Mouse (Mus musculus) cortical plate, adult 2 months (tissue): ENCODE measurements at regions not wholly inside any gene's neighbourhood (a gene's known extent, or its start where the extent isn't known, plus 50 kb on each side); places are given as distances from the start of the nearest gene placed in this dataset.

Experiments
- H3K27ac ChIP-seq: fragments of 200-500 bp; 2 replicates; pipeline ENCODE4 v1.5.1; 2012; ENCODE audit warnings: low read length, control low read depth, inconsistent platforms; ENCODE audit not compliant: insufficient read depth
- H3K4me1 ChIP-seq: fragments of 200-500 bp; 2 replicates; pipeline ENCODE4 v1.6.1; 2011; ENCODE audit warnings: low read length; ENCODE audit not compliant: control insufficient read depth, insufficient read depth
- H3K4me3 ChIP-seq: fragments of 200-500 bp; 2 replicates; pipeline ENCODE4 v1.5.1; 2011; ENCODE audit warnings: mild to moderate bottlenecking, low read length, control low read depth; ENCODE audit not compliant: insufficient read depth
- CTCF ChIP-seq: fragments of 200-500 bp; IDR thresholded peaks from 2 replicates; pipeline ENCODE4 v1.5.1; 2011; ENCODE audit warnings: mild to moderate bottlenecking, control low read depth, low read length; ENCODE audit not compliant: insufficient read depth; ENCODE audit errors: extremely low read depth
- POLR2A ChIP-seq: fragments of 200-500 bp; IDR thresholded peaks from 2 replicates; pipeline ENCODE4 v1.6.1; 2011; ENCODE audit warnings: mild to moderate bottlenecking, low read length, control low read depth; ENCODE audit not compliant: insufficient read depth; ENCODE audit errors: extremely low read depth

DNA sequence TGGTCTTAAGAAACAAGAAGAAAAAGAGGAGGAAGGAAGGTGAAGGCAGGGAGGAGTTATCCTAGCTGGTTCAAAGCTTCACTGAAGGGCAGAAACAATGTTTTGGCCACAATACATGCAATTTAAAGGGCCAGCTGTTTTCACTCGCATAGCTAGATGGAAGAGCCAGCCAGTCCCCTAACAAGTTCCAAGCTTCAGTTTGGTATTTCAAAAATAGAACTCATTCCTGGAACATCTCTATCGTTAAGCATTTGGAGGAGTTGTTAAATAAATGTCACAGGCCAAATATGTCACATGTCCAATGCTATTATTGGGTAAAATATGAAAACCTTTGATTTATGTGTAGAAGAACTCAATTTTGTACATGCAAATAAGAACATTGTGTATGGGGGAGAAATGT, 194.8 kb downstream of the Tmsb4x start:
- Histone ChIP-seq H3K4me3 (no peak overlapping the region), H3K4me1 (no peaks in the 10 kb centered on the region), H3K27ac (no peak overlapping the region)
- TF ChIP-seq POLR2A (no peak), CTCF (no peak)

DNA sequence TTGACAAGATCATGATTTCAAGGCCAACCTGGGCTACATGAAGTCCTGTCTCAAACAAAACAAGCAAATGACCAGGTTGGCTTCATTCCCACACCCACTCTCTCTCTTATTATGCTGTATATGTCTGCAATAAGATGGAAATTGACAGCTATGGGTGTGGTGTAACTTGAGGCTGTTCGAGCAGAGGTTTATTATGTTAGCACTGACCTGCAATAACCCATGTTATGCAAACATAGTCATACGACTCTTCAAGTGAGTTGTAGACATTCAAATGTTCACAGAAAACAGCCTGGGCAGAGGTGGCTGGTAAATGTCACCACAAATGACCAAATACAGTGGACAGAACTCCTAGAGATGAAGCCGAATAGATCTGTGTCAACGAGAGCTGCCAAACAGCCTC, 196.2 kb downstream of the Tmsb4x start:
- no peaks in the 10 kb centered on the region for H3K4me1 ChIP-seq
- H3K27ac ChIP-seq: no peak overlapping the region
- H3K4me3 ChIP-seq: no peak overlapping the region
- TF ChIP-seq CTCF (no peak), POLR2A (no peak)

DNA sequence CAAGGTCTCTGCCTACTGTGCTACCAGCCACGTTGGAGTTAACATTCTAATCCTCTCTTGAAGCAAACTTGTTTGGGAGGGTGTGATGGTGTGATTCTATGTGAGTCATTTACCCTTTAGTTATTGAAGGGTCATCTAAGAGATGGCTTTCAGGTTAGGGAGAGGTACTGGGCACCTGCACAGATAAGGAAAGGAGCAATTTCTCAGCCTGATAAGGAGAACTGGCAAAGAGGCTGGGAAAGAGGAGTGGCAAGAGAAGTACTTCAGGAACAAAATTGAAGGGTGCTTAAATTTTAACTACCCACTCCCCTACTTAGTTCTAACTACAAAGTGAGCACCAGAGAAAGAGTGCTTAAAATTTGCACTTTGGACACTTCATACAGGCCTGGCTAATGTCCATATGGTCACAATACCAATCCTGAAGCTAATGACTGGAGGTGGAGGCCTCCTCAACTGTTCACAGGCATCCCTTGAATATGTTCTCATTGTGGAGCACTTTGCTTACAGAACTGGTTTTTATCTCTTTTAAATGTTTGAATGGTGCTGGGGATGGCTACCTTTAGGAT, 197.1 kb downstream of the Tmsb4x start:
- H3K4me3 ChIP-seq: no peak overlapping the region
- no peaks in the 10 kb centered on the region for H3K4me1 ChIP-seq
- H3K27ac ChIP-seq: no peak overlapping the region
- TF ChIP-seq POLR2A (no peak), CTCF (no peak)

DNA sequence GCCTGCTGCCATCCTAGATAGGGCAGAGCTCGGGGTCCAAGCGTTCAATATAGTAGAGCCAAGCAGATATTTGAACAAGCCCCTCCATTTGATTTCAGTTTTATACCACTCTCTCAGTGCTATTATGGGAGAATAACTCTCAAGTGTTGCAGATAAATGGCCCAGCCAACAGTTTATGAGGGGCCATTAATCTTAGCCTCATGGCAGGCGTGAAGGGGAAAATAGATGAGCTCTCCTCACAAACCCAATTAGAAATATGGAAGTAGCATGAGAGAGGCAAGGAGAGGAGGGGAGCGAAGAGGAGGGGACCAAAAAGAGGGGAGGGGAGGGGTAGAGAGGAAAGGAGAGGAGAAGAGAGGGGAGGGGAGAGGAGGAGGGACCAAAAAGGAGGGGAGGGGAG, 213.3 kb downstream of the Tmsb4x start:
- no peak overlapping the region for H3K27ac ChIP-seq
- no peaks in the 10 kb centered on the region for H3K4me1 ChIP-seq
- H3K4me3 ChIP-seq: no peak overlapping the region
- no peak for TF ChIP-seq POLR2A
- no peak for TF ChIP-seq CTCF

DNA sequence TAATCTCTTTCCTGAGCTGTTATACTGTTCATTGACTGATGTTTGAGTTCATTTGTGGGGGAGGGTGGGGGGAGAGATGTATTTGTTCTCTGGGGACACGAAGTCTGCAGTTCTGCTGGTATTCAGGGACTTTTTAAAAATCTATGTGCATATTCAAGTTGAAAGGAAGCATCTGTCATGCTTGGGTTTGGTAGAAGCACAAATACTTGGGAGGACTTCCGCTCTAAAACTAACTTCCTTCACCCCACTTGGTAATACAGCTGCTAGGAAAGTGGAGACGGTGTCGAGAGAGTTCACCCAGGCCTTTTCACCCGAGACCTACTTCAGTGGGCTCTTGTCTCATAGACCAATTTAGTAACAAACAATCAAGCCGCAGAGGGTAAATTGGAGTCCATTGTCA, 228.1 kb downstream of the Tmsb4x start:
- no peak overlapping the region for H3K27ac ChIP-seq
- no peaks in the 10 kb centered on the region for H3K4me1 ChIP-seq
- TF ChIP-seq POLR2A (no peak), CTCF (no peak)
- H3K4me3 ChIP-seq: no peak overlapping the region

DNA sequence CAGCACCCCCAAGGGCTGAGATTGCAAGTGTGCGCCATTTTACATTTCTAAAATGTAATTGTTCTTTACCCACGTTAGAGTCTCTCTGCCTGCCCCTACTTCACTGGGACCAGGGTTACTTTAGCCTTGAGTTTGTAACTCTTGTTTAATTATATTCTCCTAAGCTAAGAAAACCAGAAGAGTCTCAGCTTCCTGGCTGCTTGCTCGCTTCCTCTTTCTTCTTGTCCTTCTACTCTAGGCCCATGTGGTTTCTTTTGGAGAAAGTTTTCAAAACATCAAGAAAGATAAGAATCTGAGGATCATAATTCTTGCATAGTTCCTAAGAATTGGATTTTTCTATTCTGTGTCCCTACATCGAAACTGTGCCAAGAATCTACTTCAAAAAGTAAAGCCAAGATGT, 228.6 kb downstream of the Tmsb4x start:
- Histone ChIP-seq H3K4me1 (no peaks in the 10 kb centered on the region), H3K27ac (no peak overlapping the region), H3K4me3 (no peak overlapping the region)
- no peak for TF ChIP-seq CTCF
- TF ChIP-seq POLR2A: no peak

DNA sequence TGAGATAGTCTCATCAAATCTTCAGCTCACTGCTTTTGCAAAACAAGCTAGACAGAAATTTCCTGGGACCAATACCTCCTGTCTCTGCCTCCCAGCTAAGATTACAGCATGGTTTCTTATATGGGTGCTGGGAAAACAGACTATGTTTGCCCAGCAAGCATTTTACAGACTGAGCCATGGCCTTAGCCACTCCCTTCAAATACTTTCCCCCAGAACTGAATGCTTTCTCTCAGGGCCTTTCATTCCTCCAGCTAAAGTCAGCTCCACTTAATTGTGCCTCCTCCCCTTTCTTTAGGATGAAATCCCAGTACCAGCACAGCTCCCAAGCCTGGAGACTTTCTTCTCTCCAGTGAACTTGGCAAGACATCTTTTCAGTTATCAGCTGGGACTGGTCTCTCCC, 232.1 kb downstream of the Tmsb4x start:
- no peak overlapping the region for H3K27ac ChIP-seq
- H3K4me3 ChIP-seq: no peak overlapping the region
- TF ChIP-seq CTCF (no peak), POLR2A (no peak)
- H3K4me1 ChIP-seq: no peaks in the 10 kb centered on the region

DNA sequence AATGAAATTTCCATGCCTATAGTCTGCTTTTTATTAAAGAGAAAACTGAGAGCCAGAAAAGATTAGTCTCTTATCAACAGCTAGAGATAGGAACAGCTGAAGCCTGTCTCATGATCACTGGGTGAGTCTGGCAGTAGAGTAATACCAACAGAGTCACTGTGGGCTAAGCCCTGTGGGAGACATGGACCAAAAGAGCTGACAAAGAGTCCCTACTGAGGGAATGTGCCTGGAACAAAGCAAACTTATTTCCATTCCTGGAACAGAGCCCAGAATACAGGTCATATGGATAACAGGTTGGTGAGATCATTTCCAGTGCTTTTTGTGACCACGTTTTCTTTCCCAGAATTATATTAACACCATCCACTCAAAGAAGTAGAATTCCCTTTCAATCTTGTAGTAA, 237.4 kb downstream of the Tmsb4x start:
- Histone ChIP-seq H3K4me3 (no peak overlapping the region), H3K27ac (no peak overlapping the region), H3K4me1 (no peaks in the 10 kb centered on the region)
- TF ChIP-seq POLR2A (no peak), CTCF (no peak)

DNA sequence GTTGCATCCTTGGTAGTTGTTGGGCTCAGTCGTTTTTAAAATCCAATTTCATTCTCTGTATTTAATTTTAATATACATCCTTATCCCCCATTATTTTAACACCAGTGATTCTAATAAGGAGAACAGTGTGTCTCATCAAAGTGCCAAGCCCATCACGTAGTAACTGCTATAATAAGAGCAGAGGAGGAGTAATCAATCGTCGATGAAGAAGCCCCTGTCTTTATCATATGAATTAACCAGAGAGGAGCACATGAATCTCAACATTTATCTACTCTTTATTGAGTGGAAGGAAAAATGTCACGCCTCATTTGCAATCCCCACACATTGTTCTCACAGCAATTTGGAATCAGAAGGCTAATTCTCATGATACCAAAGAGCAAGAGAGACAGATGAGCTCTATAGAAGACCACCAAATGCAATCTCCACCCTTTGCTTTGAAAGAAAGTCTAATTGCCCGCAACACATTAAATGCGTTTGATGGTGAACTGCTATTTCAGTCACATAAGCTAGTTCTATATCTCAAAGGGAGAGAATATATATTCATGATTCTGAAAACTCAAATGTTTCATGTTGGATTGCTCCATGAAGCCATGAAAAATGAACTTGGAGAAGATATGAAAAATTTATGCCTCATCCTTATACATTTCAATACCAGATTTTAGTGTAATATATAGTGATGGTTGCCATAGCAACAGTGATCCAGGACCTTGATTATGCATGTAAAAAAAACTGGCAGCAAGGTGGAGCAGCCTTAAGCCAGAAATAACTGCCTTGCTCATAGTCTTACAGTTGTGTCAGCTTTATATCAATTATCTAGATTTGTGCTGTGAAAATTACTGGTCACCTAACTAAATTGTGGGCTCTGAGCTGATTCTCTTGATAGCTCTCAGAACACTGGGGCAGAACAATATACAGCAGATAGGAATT, 244.2 kb downstream of the Tmsb4x start:
- H3K4me1 ChIP-seq: no peaks in the 10 kb centered on the region
- no peak overlapping the region for H3K4me3 ChIP-seq
- TF ChIP-seq POLR2A (no peak), CTCF (no peak)
- H3K27ac ChIP-seq: no peak overlapping the region

DNA sequence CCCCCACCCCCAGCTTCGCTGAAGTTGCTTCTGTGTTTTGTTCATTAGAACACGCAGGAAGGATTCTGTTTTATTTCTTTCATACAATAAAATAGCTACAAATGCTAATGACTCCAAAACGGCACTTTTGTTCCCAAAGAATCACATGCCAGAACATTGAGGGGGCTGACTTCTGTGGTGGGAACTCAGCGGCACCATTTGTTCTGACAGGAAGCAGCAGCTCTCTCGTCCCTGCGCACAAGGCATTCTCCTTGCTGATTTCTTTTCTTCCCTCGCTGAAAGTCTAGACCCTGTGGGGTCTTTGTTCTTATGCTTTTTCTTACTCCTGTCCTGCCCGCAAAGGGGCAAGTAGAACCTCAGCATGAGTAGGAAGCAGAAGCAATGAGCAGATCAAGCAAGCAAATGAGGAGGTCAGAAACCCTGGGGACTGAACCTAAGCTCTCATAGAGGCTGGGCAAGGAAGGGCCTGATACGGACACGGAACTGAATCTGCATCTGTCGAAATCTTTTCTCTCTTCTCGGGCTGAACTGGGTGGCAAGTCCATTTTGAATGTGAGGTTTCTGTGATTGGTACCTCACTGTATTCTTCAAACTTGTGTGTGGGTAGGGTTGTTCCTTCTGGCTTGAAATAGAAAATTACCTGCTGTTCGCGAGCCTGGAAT, 256.5 kb downstream of the Tmsb4x start:
- peaks cover 2% of the 10 kb centered on the region; the same call in 1 of the 2 replicates for H3K4me1 ChIP-seq
- peak overlapping the region; percentile 91 for H3K27ac ChIP-seq
- TF ChIP-seq CTCF: no peak
- TF ChIP-seq POLR2A: no peak
- H3K4me3 ChIP-seq: no peak overlapping the region
